Mouse (Mus musculus) B cell, adult 67 days (primary cell): ENCODE data around the gene Ccl3. TPM values are rescaled to one million over a fixed set of nuclear protein-coding genes. Genes with fewer than 3 reads are reported as not detected.

Source experiments
- total RNA-seq, 2 experiments: library from RNA; stranded (reverse); gene quantifications; 4 replicates each; pipeline ENCODE4 v1.2.4; 2023

The Ccl3 gene
- total RNA-seq, result 10 to 100 TPM; 13.4 to 21.2 TPM

GRCm38 (mm10) chr11:83649305-83649841, at the start of gene Ccl3:
TSS of gene Ccl3 (minus strand) at chr11:83649355.

DNA sequence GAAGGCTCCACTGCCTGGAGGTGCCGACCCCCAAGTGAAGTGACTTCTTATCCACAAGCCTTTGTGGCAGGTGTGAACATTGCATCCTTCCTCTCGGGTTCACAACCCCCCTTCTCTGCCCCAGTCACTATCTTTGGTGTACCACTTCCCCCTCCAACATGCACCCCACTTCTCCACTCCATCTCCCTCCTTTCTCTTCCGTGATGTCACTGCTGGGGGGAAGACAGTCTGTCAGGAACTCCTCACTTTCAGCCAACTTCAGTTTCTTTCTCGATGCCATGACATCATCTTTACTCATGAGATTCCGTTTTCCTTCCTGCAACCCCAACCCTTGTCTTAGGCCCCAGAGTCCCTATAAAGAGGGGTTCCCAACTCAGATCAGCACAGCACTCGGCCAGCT, 13.0 kb upstream of the Ccl3 start, which contains the start of gene Ccl4:
Ccl4 (plus strand) TSS at position 381 of the 400 bp plus-strand sequence.

DNA sequence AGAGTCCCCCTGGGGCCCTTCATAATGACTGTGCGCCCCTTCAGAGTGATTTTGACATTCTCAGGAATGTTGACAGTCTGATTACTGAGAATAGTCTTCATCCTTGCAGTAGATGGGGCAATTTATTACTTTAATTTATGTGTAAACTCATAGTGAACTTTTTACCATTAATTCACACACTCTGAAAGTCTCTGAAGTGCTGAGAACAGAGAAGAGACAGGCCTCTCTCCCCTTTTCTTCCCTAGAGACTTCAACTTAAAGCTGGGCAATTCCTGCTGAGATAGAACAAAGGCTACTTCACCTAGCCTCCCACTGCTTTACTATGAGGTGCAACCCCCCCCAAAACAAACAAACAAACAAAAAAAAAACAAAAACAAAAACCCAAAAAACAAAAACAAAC, 3.6 kb downstream of the Ccl3 start, which contains the start of gene Rpl9-ps1:
Rpl9-ps1 (minus strand) TSS at position 101 of the 400 bp plus-strand sequence.

Other genes with a start within 250 kb of the Ccl3 start
- gene Rasl10b, start 240.2 kb downstream of the Ccl3 start, total RNA-seq, result under 1 TPM; 0.44 to 0.62 TPM
- gene Gas2l2, start 219.9 kb downstream of the Ccl3 start, total RNA-seq, result not detected
- gene 1700020L24Rik, start 211.7 kb downstream of the Ccl3 start, total RNA-seq, result 1 to 10 TPM in 1 of 2 experiments, not detected in 1; 1.1 TPM
- gene Mmp28, start 186.3 kb downstream of the Ccl3 start, total RNA-seq, result under 1 TPM in 1 of 2 experiments, not detected in 1; 0.46 TPM
- gene Taf15, start 176.3 kb downstream of the Ccl3 start, total RNA-seq, result 100 to 1,000 TPM; 170 to 177 TPM
- gene Heatr9, start 127.2 kb downstream of the Ccl3 start, total RNA-seq, result under 1 TPM in 1 of 2 experiments, not detected in 1; 0.29 TPM
- 1 to 10 TPM; 2.4 to 9.3 TPM for gene Ccl5, start 118.8 kb downstream of the Ccl3 start, total RNA-seq
- gene Ccl9, start 70.7 kb downstream of the Ccl3 start, total RNA-seq, result 1 to 10 TPM in 1 of 2 experiments, under 1 TPM in 1; 0.24 to 1.1 TPM
- under 1 TPM in 1 of 2 experiments, not detected in 1; 0.99 TPM for gene Ccl6, start 56.3 kb downstream of the Ccl3 start, total RNA-seq
- not detected for gene Rpl9-ps1, start 3.7 kb downstream of the Ccl3 start, total RNA-seq
- gene Ccl4, start 13.2 kb upstream of the Ccl3 start, total RNA-seq, result 1 to 10 TPM; 4.5 to 8.1 TPM
- 10 to 100 TPM in 1 of 2 experiments, 1 to 10 TPM in 1; 5.8 to 12.5 TPM for gene Wfdc17, start 54.6 kb upstream of the Ccl3 start, total RNA-seq
- gene Wfdc18, start 59.7 kb upstream of the Ccl3 start, total RNA-seq, result not detected
- 1 to 10 TPM; 4.7 to 5.5 TPM for gene Wfdc21, start 97.6 kb upstream of the Ccl3 start, total RNA-seq
- gene Heatr6, start 104.3 kb upstream of the Ccl3 start, total RNA-seq, result 10 to 100 TPM; 54.8 to 63.9 TPM
- gene Hnf1b, start 200.7 kb upstream of the Ccl3 start, total RNA-seq, result under 1 TPM; 0.58 to 0.59 TPM